Mouse (Mus musculus) olfactory bulb, adult 2 months (tissue): ENCODE results near the gene Aqp5.

Experiments used
- CTCF ChIP-seq: fragments of 200-500 bp; IDR thresholded peaks from 2 replicates; pipeline ENCODE4 v1.5.1; 2012; ENCODE audit warnings: low read depth, mild to moderate bottlenecking, low read length, moderate library complexity; ENCODE audit not compliant: insufficient read depth
- POLR2A ChIP-seq: fragments of 200-500 bp; IDR thresholded peaks from 2 replicates; pipeline ENCODE4 v1.6.1; 2012; ENCODE audit warnings: mild to moderate bottlenecking, low read depth, low read length, moderate library complexity; ENCODE audit not compliant: insufficient read depth

DNA sequence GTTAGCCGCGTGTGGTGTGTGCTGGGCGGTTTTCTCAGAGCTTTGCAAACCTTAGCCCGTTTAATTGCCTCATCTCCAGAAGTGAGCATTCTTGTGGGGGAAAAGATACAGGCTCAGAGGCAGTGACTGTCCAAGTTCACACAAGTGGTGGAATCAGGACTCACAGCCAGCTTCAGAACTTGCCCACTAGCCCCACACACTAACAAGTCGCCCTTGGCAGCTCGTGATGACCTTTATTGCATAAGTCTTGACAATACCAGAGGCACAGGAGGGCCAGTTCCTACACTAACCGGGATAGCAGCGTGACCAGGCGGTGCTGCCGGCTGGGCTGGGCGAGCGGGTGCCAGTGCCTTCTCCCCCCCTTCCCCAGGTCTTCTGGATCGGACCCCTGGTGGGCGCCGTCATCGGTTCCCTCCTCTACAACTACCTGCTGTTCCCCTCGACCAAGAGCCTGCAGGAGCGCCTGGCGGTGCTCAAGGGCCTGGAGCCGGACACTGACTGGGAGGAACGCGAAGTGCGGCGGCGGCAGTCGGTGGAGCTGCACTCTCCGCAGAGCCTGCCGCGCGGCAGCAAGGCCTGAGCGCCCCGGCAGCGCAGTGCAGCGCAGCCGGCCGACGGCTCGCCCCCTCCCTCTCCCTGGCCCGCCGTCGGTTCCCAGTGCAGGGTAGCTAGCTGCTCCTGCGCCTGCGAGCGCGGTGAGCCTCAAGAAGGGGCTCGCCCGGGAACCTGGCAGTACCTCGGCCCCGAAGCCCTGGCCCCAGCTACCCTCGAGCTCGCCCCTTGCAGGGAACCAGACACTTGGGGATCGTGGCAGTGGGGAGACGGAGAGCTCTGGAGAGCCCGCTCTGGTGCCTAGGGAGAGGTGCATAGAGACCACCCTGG is 6.9 kb upstream of the Aqp5 start:
- TF ChIP-seq CTCF, result no peak
- no peak for TF ChIP-seq POLR2A
